Mouse (Mus musculus) adrenal gland, adult (tissue): ENCODE results near the gene Btbd3.

Experiments
- DNase-seq, 2 experiments: peaks; one replicate each; pipeline ENCODE4 v3.0.0; 2022 to 2023; ENCODE audit warnings: low spot score in 1 of 2; ENCODE audit not compliant: inconsistent age in 2 of 2

Btbd3 gene

DNA sequence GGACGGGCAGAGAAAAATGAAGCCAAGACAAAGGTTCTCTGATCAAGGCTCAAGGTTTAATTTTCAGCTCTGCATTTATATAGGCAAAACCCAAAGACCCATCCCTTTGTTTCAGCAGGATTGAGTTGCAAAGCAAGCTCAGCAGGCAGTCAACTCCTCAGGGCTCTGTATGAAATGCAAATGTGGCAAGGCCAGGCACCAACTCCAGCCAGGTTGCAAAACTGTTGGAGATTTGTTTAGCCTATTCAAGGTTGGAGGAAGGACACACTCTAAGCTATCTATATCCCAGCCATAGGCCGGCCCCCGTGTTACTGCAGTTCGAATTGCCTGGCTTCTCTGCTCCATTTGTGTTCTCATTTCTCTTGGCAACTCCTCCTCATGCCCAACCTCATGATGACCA lies 259.2 kb downstream of the Btbd3 start:
- DNase-seq: no peak

DNA sequence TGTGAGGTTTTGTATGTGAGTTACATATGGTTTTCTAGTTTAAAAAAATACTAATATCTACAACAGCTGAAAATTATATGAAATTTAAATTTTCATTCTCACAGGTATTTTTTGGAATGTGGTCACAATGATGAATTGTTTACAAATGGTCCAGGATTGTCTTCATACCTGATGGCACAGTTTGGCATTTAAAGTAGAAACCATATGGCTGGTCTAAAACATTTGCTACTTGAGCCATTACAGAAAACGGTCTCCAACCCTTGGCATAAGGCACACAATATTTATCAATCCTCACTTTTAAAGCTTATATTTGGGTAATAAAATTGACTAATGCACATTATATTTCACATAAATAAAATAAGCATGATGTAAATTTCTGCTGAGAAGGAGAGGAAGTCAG lies 272.1 kb downstream of the Btbd3 start:
- no peak for DNase-seq

DNA sequence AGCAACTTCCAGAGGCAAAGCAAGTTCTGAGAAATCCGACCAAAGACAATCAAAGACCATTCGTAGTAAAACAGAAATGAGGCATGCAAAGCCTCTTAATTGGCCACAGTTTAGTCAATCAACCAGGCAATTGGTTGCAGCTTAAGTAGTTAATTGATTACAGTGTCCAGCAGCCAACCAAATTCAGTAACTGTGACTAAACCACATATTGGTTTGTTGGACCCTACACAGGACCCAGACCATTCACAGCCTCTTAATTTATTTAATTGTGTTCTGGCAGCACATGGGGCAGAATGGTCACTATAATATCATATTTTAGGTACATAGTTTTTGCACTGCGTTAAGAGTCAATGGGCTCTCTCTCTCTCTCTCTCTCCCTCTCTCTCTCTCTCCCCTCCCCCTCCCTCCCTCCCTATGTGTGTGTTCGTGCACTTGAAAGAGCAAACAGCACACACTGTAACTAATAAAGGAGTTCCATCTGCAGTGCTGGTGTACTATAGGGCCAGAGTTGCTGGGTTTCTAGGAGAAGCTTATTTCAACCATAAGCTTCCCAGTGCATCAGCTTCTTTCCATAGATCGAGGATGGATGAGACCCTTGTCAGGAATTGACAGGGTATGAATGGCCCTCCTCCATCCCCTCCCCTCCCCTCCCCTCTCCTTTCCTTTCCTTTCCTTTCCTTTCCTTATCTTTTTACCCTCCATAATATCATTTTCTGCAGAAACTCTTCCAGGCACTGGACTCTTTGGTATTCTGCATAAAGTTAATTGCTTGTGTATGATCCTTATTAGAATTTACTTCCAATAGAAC lies 275.0 kb downstream of the Btbd3 start:
- no peak for DNase-seq

DNA sequence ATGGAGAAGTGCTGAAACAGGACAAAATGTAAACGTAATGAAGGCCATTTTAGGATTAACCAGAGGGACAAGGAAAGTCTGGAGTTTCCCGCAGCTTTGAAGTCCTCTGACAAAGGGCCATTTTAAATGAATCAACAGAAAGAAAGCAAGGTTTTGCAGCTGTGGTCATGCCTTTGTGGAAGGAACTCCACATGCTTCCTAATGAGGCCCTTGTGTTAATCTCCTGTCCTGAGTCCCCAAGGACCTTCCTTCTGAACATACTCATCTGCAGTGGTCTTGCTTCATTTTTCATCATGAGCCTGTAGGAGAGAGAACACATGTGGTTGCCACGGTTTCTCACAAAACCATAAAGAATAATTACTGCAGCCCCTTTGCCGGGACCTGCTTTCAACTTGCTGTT lies 275.6 kb downstream of the Btbd3 start:
- DNase-seq: no peak

DNA sequence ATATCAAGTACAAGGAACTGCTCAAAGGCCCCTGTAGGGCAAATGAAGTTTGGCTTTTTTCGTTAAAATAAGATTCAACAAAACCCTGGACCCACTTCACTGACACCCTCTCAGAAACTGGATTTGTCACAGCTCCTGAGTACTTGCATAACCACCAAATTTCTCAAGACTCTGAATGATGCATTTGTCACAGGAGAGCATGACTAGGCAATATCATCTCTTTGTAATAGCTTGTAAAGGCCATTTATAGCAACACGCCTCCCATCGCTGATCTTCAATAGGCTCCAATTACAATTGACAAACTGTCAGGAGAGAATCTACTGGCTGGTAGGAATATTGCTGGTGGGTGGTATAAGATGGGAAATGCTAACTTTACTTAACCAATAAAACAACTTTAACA lies 283.3 kb downstream of the Btbd3 start:
- peak in 1 of 2 experiments; percentile 67 for DNase-seq

DNA sequence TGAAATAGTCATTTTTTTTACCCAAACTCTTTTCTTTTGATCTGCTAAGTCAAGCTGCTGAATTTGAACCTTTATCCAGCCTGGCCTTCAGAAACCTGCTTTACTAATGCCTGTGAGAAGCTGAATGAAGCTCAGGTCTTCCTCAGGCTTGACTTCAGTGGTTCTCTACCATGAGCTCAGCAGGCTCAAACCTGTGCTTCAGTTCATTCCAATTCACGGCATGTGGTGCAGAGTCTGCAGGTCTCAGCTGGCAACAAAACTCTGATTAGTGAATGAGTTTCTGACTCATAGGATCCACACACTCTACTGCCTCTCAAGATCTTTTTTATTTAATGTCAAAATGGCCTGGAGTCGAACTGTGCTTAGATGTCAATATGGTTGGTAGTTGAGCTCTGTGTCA lies 292.6 kb downstream of the Btbd3 start:
- no peak for DNase-seq

DNA sequence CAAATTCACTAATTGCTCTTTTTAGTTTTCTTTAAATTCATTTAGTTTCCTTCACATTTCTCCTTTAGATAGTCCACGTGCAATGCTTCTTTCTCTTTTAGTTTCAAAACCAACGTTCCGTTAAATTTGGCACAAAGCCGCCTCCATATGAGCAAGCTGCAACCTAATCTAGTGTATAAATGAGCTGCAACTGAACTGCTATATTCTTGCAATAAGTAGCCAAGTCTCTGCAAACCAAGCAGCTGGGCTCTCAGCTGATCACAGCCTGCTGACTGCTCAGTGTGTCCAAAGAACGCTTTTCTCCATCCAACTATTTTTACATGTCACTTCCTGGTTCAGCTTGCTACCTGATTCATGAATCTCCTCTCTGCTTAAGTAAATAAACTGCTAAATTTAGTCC lies 295.2 kb downstream of the Btbd3 start:
- no peak for DNase-seq

DNA sequence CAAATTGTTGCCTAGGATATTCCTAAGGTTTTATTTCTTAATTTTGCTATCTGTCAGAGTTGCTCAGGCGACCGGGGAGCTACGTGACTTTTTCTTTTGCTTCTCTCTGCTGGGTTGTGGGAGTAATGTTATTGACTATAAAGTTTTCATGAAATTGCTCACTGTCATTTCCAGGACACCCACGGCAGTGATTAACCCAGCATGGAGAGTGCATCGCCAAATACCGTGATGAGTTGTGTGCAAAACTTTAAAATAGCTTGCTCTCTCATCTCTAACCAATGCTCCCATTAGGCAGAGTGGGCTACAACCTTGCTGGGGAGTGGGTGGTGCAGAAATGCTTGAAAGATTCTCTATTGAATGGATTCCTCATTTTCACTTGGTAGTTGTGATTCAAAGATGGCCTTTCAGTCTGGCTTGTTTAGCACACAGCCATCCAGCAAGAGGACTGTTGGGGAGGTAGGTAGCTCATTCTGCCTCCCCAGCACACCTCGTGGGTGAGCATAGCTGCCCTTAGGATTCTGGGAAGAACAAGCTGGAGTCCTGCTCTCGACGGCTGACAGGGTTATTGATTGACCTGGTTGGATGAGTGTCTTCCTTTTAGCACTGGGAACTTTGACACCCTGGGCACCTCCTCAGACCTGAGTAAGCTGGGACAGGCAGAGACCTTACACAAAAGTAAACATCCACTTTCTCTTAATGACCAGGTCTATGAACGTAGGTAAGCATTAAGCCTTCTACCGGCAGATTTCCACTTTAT lies 298.9 kb downstream of the Btbd3 start:
- no peak for DNase-seq

DNA sequence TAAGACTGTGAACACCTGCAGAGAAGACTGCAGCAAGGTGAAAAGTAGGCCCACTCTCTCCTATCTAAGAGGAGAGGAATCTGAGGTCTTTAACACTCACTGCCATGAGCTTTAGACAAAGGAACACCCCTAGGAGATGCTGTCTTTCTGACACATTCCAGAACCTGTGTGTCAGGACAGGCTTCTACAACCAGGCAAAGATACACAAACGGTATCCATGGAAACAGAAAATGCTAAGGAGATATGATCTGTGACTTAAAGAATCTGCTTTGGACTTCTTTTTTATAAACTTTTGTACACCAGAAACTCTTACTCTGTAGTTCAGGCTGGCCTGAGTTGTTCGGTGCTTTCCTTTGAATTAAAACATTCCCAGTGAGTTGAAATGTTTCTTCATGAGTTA lies 329.6 kb downstream of the Btbd3 start:
- DNase-seq: no peak

DNA sequence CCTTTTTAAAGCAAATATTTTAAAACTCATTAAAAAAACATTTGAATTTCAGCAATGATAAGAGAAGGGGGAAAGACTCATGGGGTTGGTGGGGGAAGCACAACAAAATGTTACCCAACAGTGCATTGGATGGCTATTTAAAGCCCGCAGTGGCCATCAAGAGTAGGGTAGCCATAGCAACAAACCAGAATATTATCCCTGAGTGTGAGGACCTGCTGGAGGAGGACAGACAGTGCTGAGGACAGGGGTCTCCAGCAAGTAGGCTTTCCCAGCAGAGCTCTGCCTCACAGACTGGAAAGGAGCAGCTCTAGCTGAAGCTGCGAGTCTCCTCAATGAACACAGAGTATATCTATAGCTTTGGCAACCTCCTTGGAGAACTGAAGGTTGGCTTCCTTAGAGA lies 331.0 kb downstream of the Btbd3 start:
- DNase-seq: no peak

DNA sequence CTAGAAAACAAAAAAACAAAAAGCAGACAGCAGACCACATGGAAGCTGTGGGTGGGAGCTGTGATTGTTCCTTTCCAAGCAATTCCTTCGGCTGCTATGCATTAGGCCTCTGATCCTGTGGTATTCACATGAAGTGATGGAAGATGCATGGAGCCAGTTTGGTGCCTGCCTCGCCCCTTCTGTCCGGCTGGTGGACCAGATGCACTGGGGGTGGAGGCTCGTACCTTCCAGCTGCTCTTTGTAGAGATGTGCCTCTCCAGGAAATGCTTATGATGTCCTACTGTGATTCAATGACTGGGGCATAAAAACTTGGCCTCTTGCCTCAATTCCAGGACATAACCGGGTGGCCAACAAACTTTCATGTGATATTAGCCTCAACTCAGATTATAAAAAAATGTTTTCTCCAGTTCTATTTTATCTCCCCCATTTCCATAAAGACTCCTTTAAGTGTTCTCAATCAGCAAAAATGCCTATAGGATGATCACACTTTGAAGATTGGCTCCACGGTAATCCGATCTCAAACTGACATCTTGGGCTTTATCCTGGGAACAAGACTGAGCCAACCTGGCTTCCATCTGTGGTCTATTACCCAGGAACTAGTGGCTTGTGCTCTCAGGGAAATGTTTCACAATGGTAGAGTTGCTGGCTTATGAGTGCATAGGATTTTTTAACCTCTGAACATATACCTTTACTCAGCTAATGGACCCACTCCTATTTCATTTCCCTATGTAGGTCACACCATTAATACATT lies 331.6 kb downstream of the Btbd3 start:
- DNase-seq: no peak

DNA sequence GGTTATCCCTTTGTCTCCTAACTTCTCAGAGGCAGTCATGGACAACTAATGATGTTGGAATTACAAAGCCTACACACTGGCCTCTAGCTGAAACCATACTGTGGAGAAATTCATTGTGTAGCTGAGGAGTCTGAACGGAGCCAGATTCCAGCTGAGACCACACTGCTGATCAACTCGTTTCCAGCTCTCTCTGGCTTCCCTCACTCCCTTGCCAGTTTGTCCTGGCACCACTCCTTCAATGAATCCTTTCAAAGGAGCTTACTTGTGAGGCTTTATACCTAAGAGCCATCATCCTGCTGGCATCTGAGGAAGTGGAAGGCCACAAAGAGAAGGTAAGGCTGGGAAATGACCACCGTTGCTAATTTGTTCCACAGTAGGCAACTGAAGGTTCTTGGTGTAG lies 332.7 kb downstream of the Btbd3 start:
- no peak for DNase-seq

DNA sequence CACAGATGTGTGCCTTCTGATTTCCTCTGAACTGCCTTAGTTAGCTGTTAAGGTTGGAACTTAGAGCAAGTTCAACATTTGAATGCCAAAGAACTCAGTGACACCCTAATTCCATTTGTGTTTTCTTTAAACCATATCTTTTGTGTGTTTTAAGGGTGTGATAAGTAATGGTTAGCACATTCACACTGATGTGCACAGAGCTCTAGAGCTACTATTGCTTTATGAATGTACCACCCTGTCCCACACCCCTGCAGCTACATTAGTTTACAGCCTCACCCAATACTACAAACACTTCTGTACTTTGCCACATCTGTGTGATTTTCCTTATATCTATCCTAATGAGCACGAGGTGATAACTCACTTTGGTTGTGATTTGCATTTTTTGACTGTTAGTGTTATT lies 333.9 kb downstream of the Btbd3 start:
- no peak for DNase-seq

DNA sequence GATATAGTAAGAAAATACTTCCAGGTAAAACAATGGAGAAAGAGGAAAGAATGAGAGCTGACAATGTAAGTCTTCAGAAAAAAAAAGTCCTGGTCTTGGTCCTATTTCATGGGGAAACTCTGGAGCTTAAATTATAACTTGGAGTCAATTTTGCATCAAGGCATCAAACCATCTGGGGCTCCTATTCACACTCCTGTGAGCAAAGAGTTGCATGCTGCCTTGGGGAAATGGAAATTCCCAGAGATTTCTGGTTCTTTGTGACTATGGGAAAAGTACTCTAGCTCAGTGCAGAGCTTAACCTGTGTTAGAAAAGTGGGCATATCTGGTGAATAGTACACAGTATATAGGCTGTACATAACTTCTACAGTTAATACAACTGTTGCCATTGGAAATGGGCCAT lies 356.0 kb downstream of the Btbd3 start:
- no peak for DNase-seq

DNA sequence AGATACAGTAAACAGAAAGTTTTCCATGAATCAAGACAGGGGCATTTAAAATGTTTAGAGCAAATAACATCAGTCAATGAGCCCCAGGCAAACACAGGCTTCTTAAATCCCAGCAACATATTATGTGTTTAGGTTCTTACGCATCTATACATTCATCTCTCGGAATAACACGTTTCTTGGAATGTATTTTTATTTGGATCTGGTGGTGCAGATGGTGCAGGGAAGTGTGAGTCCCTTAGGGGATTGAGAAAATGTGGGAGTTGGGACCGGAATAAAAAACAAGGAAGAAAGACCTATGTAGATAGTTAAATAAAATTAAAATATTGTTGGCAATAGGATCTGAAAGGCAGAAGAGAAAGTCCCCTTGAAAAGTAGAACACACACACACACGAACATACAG lies 361.1 kb downstream of the Btbd3 start:
- no peak for DNase-seq
